Mouse (Mus musculus): ENCODE data around the gene Gm3005. TPM values are rescaled to one million over a fixed set of nuclear protein-coding genes. Genes with fewer than 3 reads are reported as not detected.
"Not testable (repeated sequence)": the region's sequence is repeated elsewhere in the genome, so short reads cannot be mapped to it uniquely, and the experiment has no call there.

Gm3005 gene
- polyA plus RNA-seq (2014; fragmentation: Nextera tagmentation; extraction: Ambion mirVana): 0.71 and 0.85 TPM in 2 replicates

- not testable (repeated sequence) for H3K4me1 ChIP-seq (ENCODE audit: control insufficient read depth, insufficient read depth, low read length); H3K36me3 ChIP-seq (ENCODE audit: control insufficient read depth, insufficient read depth, low read length); H3K4me2 ChIP-seq (replicated peaks; ENCODE audit: low read depth, low read length); H3K9ac ChIP-seq (ENCODE audit: low read depth, low read length); H3K4me3 ChIP-seq (ENCODE audit: low read length); H3K27me3 ChIP-seq (ENCODE audit: control insufficient read depth, insufficient read depth, low read length); H3K9me3 ChIP-seq (ENCODE audit: control insufficient read depth, low read length); ATAC-seq (ENCODE audit: low FRiP score, low TSS enrichment); H3K27ac ChIP-seq (ENCODE audit: low read depth, low read length)
- WGBS: no CpG with 5 or more reads among the region's 2 CpGs
Measured at GRCm38 (mm10) chr14:3427803-3428202, at the start of gene Gm3005. TSS of gene Gm3005 (plus strand) at chr14:3428103.

GRCm38 (mm10) chr14:3394793-3395192 is 33.1 kb upstream of the Gm3005 start, which contains the start of gene Gm10413:
TSS of gene Gm10413 (plus strand) at chr14:3395093.
- not testable (repeated sequence) for H3K9ac ChIP-seq (ENCODE audit: low read depth, low read length); ATAC-seq (ENCODE audit: low FRiP score, low TSS enrichment); H3K4me1 ChIP-seq (ENCODE audit: control insufficient read depth, insufficient read depth, low read length); H3K27ac ChIP-seq (ENCODE audit: low read depth, low read length); H3K9me3 ChIP-seq (ENCODE audit: control insufficient read depth, low read length); H3K4me3 ChIP-seq (ENCODE audit: low read length); H3K36me3 ChIP-seq (ENCODE audit: control insufficient read depth, insufficient read depth, low read length); H3K27me3 ChIP-seq (ENCODE audit: control insufficient read depth, insufficient read depth, low read length); H3K4me2 ChIP-seq (replicated peaks; ENCODE audit: low read depth, low read length)
- no CpG with 5 or more reads among the region's 2 CpGs for WGBS

GRCm38 (mm10) chr14:3412314-3412713 is 15.6 kb upstream of the Gm3005 start, which contains the start of gene Gm10409:
TSS of gene Gm10409 (plus strand) at chr14:3412614.
- not testable (repeated sequence) for H3K9ac ChIP-seq (ENCODE audit: low read depth, low read length); H3K36me3 ChIP-seq (ENCODE audit: control insufficient read depth, insufficient read depth, low read length); H3K27ac ChIP-seq (ENCODE audit: low read depth, low read length); H3K9me3 ChIP-seq (ENCODE audit: control insufficient read depth, low read length); H3K4me2 ChIP-seq (replicated peaks; ENCODE audit: low read depth, low read length); H3K27me3 ChIP-seq (ENCODE audit: control insufficient read depth, insufficient read depth, low read length); H3K4me3 ChIP-seq (ENCODE audit: low read length); H3K4me1 ChIP-seq (ENCODE audit: control insufficient read depth, insufficient read depth, low read length); ATAC-seq (ENCODE audit: low FRiP score, low TSS enrichment)
- no CpG with 5 or more reads among the region's 32 CpGs for WGBS

- WGBS: no CpG with 5 or more reads among the region's 3 CpGs
- ATAC-seq (ENCODE audit: low FRiP score, low TSS enrichment); H3K9me3 ChIP-seq (ENCODE audit: control insufficient read depth, low read length); H3K27me3 ChIP-seq (ENCODE audit: control insufficient read depth, insufficient read depth, low read length); H3K27ac ChIP-seq (ENCODE audit: low read depth, low read length); H3K9ac ChIP-seq (ENCODE audit: low read depth, low read length); H3K4me3 ChIP-seq (ENCODE audit: low read length); H3K4me1 ChIP-seq (ENCODE audit: control insufficient read depth, insufficient read depth, low read length); H3K36me3 ChIP-seq (ENCODE audit: control insufficient read depth, insufficient read depth, low read length); H3K4me2 ChIP-seq (replicated peaks; ENCODE audit: low read depth, low read length): not testable (repeated sequence)
Measured at GRCm38 (mm10) chr14:3449079-3449478, 21.2 kb downstream of the Gm3005 start, which contains the start of gene Gm10408. TSS of gene Gm10408 (plus strand) at chr14:3449379.

- H3K9ac ChIP-seq (ENCODE audit: low read depth, low read length); H3K4me2 ChIP-seq (replicated peaks; ENCODE audit: low read depth, low read length); H3K4me3 ChIP-seq (ENCODE audit: low read length); H3K4me1 ChIP-seq (ENCODE audit: control insufficient read depth, insufficient read depth, low read length); H3K27me3 ChIP-seq (ENCODE audit: control insufficient read depth, insufficient read depth, low read length); ATAC-seq (ENCODE audit: low FRiP score, low TSS enrichment); H3K9me3 ChIP-seq (ENCODE audit: control insufficient read depth, low read length); H3K36me3 ChIP-seq (ENCODE audit: control insufficient read depth, insufficient read depth, low read length); H3K27ac ChIP-seq (ENCODE audit: low read depth, low read length): not testable (repeated sequence)
- WGBS: no CpG with 5 or more reads among the region's 2 CpGs
Measured at GRCm38 (mm10) chr14:3634212-3634611, 206.3 kb downstream of the Gm3005 start, which contains the start of gene Gm3012. TSS of gene Gm3012 (plus strand) at chr14:3634512.

Other genes starting within 250 kb of the Gm3005 start
- gene Gm5795, start 239.8 kb upstream of the Gm3005 start, polyA plus RNA-seq (2014; fragmentation: Nextera tagmentation; extraction: Ambion mirVana): not detected in 2 replicates
- gene D830030K20Rik, start 219.6 kb upstream of the Gm3005 start, polyA plus RNA-seq (2014; fragmentation: Nextera tagmentation; extraction: Ambion mirVana): 4.8 and 5.4 TPM in 2 replicates
- gene Gm2956, start 95.5 kb upstream of the Gm3005 start, polyA plus RNA-seq (2014; fragmentation: Nextera tagmentation; extraction: Ambion mirVana): not detected in 2 replicates
- gene Gm10413, start 33.0 kb upstream of the Gm3005 start, polyA plus RNA-seq (2014; fragmentation: Nextera tagmentation; extraction: Ambion mirVana): not detected in 2 replicates
- gene Gm10409, start 15.5 kb upstream of the Gm3005 start, polyA plus RNA-seq (2014; fragmentation: Nextera tagmentation; extraction: Ambion mirVana): 0.70 and 0.84 TPM in 2 replicates
- not detected in 2 replicates for gene Gm10408, start 21.3 kb downstream of the Gm3005 start, polyA plus RNA-seq (2014; fragmentation: Nextera tagmentation; extraction: Ambion mirVana)
- gene Gm3012, start 206.4 kb downstream of the Gm3005 start, polyA plus RNA-seq (2014; fragmentation: Nextera tagmentation; extraction: Ambion mirVana): not detected in 2 replicates
- 0.70 and 0.84 TPM in 2 replicates for gene Gm3020, start 223.9 kb downstream of the Gm3005 start, polyA plus RNA-seq (2014; fragmentation: Nextera tagmentation; extraction: Ambion mirVana)